Mouse (Mus musculus): ENCODE measurements around the gene Zc2hc1c.

DNA sequence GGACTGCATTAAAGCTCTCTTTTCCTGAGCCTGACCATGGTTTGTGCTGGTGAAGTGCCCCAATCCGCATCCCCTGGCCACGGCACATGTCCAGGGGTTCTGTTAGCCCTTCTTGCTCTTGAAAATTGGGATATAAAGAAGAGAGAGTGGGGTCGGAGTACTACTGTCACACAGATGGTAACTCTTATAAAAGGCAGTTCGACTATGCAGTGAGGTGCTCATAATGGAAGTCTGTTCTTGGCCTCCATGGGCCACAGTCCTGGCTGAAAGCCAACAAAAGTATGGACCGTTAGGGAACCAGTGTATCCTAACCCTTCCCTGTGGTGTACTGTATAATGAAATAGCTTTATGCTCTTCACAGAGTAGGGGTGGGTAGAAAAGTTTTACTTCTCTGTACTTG lies 8.5 kb downstream of the Zc2hc1c start:
- TF ChIP-seq POLR2A (IDR thresholded peaks at IDR 0.05; ENCODE audit: extremely low read depth, insufficient read depth, low read length) (no peak), CTCF (IDR thresholded peaks at IDR 0.05; ENCODE audit: extremely low read depth, insufficient read depth, low read length) (no peak)
